Mouse (Mus musculus): ENCODE results near the gene Erlin1.

GRCm38 (mm10) chr19:44069914-44070232 is 288 bp upstream of the Erlin1 start:
- TF ChIP-seq CTCF (conservative IDR thresholded peaks at IDR 0.05; ENCODE audit: low read length), result no peak
- no peak for TF ChIP-seq NANOG (IDR thresholded peaks at IDR 0.05; ENCODE audit: borderline replicate concordance, low read length)
- no peak for TF ChIP-seq POU5F1 (IDR thresholded peaks at IDR 0.05; ENCODE audit: borderline replicate concordance, low read length)

All from E14TG2a.4 (cell line).